Mouse (Mus musculus) ES-CJ7 (cell line): ENCODE results near the gene Nfia.

Experiments used
- DNase-seq: peaks from one replicate; pipeline ENCODE4 v3.0.0; 2011; ENCODE audit warnings: low read depth, low spot score

Nfia gene

DNA sequence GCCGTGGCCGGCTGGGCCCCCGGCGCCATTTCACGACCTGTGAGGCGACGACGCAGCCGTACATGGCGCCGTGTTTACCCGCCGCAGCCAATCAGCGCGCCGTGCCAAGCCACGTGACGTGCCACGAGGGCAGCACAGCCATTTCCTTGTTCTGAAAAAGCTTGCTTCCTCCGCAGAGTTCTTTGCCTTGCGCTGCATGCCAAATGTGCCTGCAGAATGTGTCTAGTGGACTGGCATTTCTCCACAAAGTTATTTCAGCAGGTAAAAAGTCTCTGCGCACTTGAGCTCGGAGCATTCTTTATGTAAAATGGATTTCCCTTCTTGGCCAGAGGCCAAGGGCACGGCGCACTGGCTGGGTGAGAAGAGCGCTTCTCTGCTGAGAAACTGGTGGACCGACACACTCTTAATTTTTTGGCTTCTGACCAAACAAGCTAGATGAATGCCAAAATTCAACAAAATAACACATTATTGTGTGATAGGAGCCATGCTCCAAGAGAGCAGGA is 96.5 kb downstream of the Nfia start:
- DNase-seq: peak; percentile 67

GRCm38 (mm10) chr4:97869451-97869850 is 96.9 kb downstream of the Nfia start:
- no peak for DNase-seq

DNA sequence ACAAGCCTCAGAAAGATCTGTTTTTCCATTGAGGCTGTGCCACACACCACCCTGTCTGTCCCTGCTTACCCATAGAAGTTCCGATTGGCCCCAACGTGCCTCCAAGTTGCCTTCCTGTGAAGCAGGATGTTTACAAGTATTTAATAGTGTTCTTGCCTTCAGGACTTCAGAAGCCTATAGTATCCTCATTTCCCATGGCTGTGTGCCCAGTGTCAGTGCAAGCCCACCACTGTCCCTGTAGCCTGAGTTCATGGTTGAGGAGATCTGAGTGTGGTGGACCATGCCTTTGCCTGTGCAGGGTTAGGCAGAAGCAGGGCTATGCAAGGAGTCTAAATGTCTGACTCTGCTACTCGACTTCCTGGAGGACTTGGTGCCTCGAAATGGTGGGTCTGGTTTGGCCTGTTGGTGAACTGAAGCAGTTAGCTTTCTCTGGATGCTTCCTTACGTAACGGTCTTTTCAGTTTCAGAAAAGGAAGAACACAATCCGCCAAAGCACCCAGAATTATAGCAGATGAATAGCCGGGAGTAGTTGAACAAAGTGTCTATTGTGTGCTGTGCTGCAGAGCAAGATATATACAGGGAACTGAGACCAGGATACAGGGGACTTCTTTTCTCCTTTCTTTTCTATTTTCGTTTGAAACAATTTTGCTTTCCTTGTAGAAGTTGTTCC is 99.4 kb downstream of the Nfia start:
- DNase-seq: no peak

GRCm38 (mm10) chr4:97874916-97875315 is 102.4 kb downstream of the Nfia start:
- DNase-seq: no peak

DNA sequence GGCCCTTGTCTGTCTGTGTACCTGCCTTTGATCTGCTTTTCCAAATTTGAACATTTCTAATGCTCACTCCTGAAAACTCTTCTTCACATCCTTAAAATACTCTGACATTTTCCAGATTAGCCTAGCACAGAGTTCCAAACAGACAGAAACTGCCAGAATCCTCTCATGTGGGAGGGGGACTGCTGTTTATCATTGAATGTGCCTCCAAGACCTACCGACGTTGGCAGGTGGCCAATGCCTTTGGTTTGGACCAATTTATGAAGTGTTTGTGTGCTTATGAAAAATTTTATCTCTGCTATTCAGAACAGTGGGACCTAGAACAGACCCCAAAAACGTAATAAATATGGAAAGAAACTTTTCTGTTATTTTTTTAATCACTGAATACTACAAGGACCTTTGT is 103.4 kb downstream of the Nfia start:
- DNase-seq: no peak

- DNase-seq: no peak
Observed at GRCm38 (mm10) chr4:97879696-97880095, 107.2 kb downstream of the Nfia start.

GRCm38 (mm10) chr4:97880120-97881055 is 107.9 kb downstream of the Nfia start:
- no peak for DNase-seq

DNA sequence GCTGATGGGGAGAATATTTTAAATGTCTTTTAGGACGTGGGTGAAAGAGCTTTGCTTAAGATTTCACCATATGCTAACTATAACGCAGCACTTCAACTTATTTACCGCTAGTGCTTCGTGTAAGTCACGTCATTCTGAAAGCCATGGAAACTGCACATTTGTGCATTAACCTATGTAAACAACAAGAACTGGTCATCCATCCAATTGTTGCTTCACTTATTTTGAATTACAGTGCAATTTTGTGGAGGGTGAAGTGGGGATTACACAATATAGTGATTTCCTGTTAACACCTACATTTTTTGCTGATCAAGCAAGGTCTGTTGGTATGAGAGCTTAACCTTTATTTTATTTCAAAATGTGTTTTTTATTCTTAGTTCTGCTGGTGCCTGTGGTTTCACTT is 113.0 kb downstream of the Nfia start:
- DNase-seq: no peak

- no peak for DNase-seq
Observed at GRCm38 (mm10) chr4:97886220-97886619, 113.7 kb downstream of the Nfia start.

DNA sequence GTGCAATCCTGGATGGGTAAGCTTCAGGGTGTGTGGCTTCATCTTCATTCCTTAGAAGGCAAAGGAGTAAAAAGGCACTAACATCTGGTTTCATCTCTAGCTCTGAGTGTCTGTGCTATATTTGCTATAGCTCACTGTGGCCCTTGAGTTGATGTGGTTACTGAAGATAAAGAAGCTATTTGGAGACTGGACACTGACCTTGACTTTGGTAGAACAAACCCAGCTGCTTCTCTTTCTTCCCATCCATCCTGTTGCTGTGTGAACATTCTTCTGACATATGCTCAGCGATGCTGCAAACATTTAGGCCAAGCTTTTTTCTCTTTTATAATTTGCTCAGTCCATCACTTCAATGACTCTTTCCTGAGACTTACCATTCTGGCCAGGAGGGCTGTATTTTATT is 114.7 kb downstream of the Nfia start:
- DNase-seq: no peak

GRCm38 (mm10) chr4:97891063-97891462 is 118.5 kb downstream of the Nfia start:
- no peak for DNase-seq

DNA sequence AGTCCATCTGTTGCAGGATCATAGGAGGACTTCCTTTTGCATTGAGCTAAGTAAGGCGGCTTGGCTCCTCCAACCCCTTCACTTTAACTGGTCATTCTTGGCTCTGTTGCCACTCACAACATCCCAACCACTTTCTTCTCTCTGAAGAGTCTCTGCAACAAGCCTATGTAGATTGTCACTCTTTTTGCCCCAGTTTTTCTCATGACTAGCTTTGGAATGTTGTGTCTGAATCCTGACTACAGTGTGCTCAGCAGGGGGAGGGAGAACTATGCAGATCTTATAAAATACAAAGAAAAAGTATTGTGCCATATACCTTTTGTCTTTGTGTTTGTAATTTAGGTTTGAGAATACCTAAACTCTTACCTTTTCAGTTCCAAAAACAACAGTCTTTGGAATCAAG is 119.1 kb downstream of the Nfia start:
- DNase-seq: no peak

DNA sequence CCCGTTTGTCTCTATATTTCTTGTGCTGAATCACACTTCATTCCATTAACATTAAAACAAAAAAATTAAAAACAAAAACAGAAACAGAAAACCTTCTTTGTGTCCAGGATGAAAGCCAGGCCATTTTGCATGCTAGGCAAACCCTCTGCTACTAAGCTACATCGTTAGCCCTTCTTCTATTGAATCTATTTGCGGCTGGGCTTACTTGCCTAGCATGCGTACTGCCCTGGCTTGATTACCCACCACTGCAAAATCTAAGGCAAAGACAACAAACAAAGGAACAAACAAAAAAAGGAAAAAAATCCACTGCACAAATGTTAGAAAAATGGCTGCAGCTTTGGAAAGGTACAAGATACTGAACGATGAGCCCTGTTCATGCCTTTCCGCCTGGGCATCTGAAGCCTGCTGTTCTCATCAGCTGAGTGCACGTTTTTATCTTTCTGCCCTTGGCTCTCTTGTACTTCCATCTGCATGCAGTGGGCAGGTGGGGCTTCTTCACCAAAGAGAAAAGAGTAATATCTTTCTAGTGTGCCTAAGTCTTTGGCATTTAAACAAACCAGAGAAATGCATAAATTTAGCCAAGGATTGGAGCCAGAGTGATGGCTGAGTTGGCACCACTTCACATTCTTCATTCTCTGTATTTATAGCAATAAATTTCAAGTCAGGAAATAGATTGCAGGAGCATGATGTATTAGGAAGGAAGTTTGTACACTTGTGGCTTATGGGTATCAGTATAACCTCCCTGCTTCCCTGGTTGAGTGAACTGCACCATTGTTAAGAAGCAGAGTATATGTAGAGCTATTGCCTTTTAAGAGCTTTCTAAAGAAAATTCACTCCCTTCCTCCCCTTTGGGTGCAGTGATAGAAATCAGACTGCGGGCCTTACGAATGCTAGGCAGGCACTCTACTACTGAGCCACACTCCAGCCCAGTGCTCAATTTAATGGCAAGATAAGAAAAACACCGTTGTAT is 121.7 kb downstream of the Nfia start:
- no peak for DNase-seq

GRCm38 (mm10) chr4:97895940-97896339 is 123.4 kb downstream of the Nfia start:
- no peak for DNase-seq

GRCm38 (mm10) chr4:97900256-97900944 is 127.9 kb downstream of the Nfia start:
- DNase-seq: no peak

GRCm38 (mm10) chr4:97905826-97906225 is 133.3 kb downstream of the Nfia start:
- DNase-seq: no peak

- no peak for DNase-seq
Observed at GRCm38 (mm10) chr4:97908576-97909147, 136.1 kb downstream of the Nfia start.

DNA sequence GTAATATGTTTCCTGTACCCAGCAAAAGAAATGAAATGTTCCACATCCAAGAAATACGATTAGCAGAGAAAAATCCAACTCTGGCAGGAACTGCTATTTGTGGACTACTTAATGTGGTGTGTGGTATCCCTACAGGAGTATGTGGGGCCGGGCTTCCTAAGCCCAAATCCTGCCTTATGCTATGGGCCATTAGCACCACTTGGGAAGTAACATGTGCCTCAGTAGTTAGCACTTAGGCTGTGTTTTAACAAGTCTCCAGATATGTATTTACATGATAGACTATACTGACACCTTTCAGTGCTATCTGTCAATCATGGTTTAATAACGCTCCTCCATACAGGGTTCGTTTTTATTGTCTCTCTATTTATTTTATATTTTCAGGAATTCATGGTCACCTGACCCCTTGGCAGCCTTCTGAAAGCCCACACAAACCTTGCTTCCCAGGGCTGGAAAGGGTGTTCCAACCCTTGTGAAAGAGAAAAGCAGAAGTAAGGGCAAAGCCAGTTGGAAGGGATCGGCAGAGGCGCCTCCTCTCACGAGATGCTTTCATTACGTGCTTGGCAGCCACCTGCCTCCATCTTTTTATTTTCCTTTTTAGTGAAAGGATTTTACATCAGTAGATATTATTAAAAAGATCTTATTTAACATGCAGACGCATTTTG is 137.7 kb downstream of the Nfia start:
- DNase-seq: no peak

- DNase-seq: no peak
Observed at GRCm38 (mm10) chr4:97910777-97911580, 138.4 kb downstream of the Nfia start.
